In genomic region chr16:4235587-4235986, GRCm38 (mm10) we compare ENCODE assay signal across 23 mouse cellular contexts. TPM values are rescaled to one million over a fixed set of nuclear protein-coding genes. Genes with fewer than 3 reads are reported as not detected.
A peak's percentile ranks its signal among the peaks of the same experiment; 100 is the strongest.
DNase-seq lines count a peak whose midpoint lies in the region; ATAC-seq and TF ChIP-seq lines count a peak whose summit lies in the region.
"Had no signal": no experiment of that assay in that cellular context is flagged by ENCODE, and none has a peak within 500 bp of the region (broad histone marks: within the 10 kb centered on the region; RNA-seq: fewer than 3 reads in every experiment).

No protein-coding gene starts in this region.

- ATAC-seq in liver, embryonic 12.5 days = peak; percentile 63; the same call in 1 of the 2 replicates
- no peak for ATAC-seq in liver, postnatal 0 days
- 0 out of 2 replicates have a peak, but pooled peaks have one; percentile 34 for ATAC-seq in liver, embryonic 15.5 days (ENCODE audit: insufficient read depth)
- ATAC-seq: CD4-positive, CD25-positive, alpha-beta regulatory T cell, adult 4 months; forebrain, embryonic 15.5 days; hindbrain, embryonic 16.5 days had no signal

- H3K4me3 ChIP-seq in liver, embryonic 12.5 days = no peak overlapping the region
- H3K4me3 ChIP-seq in liver, postnatal 0 days (ENCODE audit: low read depth, low read length) = no peak overlapping the region
- no peak overlapping the region for H3K4me3 ChIP-seq in liver, embryonic 15.5 days (replicated peaks)
- no peak overlapping the region for H3K4me3 ChIP-seq in myocyte
- H3K4me3 ChIP-seq: embryonic facial prominence, embryonic 12.5 days; embryonic facial prominence, embryonic 15.5 days; forebrain, embryonic 15.5 days; heart, adult 2 months; hindbrain, embryonic 10.5 days; hindbrain, embryonic 13.5 days had no signal

- no peak overlapping the region for H3K27ac ChIP-seq in liver, embryonic 12.5 days
- no peak overlapping the region for H3K27ac ChIP-seq in liver, postnatal 0 days (ENCODE audit: low read depth)
- H3K27ac ChIP-seq in liver, embryonic 15.5 days (replicated peaks) = no peak overlapping the region
- H3K27ac ChIP-seq: embryonic facial prominence, embryonic 12.5 days; embryonic facial prominence, embryonic 15.5 days; forebrain, embryonic 15.5 days; heart, adult 2 months; hindbrain, embryonic 10.5 days; hindbrain, embryonic 13.5 days had no signal

- no peaks in the 10 kb centered on the region for H3K9me3 ChIP-seq in liver, embryonic 12.5 days (replicated peaks)
- no peaks in the 10 kb centered on the region for H3K9me3 ChIP-seq in liver, postnatal 0 days (ENCODE audit: low read length)
- no peaks in the 10 kb centered on the region for H3K9me3 ChIP-seq in liver, embryonic 15.5 days (replicated peaks)
- H3K9me3 ChIP-seq: embryonic facial prominence, embryonic 12.5 days; embryonic facial prominence, embryonic 15.5 days; forebrain, embryonic 15.5 days; hindbrain, embryonic 10.5 days; hindbrain, embryonic 13.5 days had no signal

- intact Hi-C loops in left cerebral cortex, postnatal 36 days (cut with DNase I) = no loop called here

- H3K27me3 ChIP-seq in liver, embryonic 12.5 days (replicated peaks) = no peaks in the 10 kb centered on the region
- no peaks in the 10 kb centered on the region for H3K27me3 ChIP-seq in liver, postnatal 0 days (ENCODE audit: insufficient read depth, low read length)
- H3K27me3 ChIP-seq in liver, embryonic 15.5 days = no peaks in the 10 kb centered on the region
- H3K27me3 ChIP-seq in myocyte (ENCODE audit: control insufficient read depth, insufficient read depth, insufficient read length) = no peaks in the 10 kb centered on the region
- H3K27me3 ChIP-seq: embryonic facial prominence, embryonic 12.5 days; embryonic facial prominence, embryonic 15.5 days; forebrain, embryonic 15.5 days; hindbrain, embryonic 13.5 days had no signal

- no peak overlapping the region for H3K9ac ChIP-seq in liver, embryonic 12.5 days
- H3K9ac ChIP-seq in liver, postnatal 0 days (replicated peaks) = no peak overlapping the region
- H3K9ac ChIP-seq in liver, embryonic 15.5 days = no peak overlapping the region
- H3K9ac ChIP-seq: embryonic facial prominence, embryonic 12.5 days; embryonic facial prominence, embryonic 15.5 days; forebrain, embryonic 15.5 days; hindbrain, embryonic 13.5 days had no signal

- no peaks in the 10 kb centered on the region for H3K79me2 ChIP-seq in myocyte (ENCODE audit: control insufficient read depth, insufficient read depth)

- H3K4me1 ChIP-seq in liver, embryonic 12.5 days = peaks cover 12% of the 10 kb centered on the region
- H3K4me1 ChIP-seq in liver, postnatal 0 days (ENCODE audit: insufficient read depth) = no peaks in the 10 kb centered on the region
- peaks cover 3% of the 10 kb centered on the region; the same call in 1 of the 2 replicates for H3K4me1 ChIP-seq in liver, embryonic 15.5 days (replicated peaks)
- H3K4me1 ChIP-seq: embryonic facial prominence, embryonic 12.5 days; embryonic facial prominence, embryonic 15.5 days; forebrain, embryonic 15.5 days; hindbrain, embryonic 10.5 days; hindbrain, embryonic 13.5 days had no signal

- H3ac ChIP-seq in myocyte (ENCODE audit: control insufficient read depth, insufficient read length) = no peak overlapping the region

- no peak overlapping the region for H3K4me2 ChIP-seq in liver, embryonic 12.5 days
- H3K4me2 ChIP-seq in liver, postnatal 0 days (ENCODE audit: low read depth, low read length) = no peak overlapping the region
- H3K4me2 ChIP-seq in liver, embryonic 15.5 days = no peak overlapping the region
- peak overlapping the region; percentile 48 for H3K4me2 ChIP-seq in myocyte (ENCODE audit: low read depth)
- H3K4me2 ChIP-seq: embryonic facial prominence, embryonic 12.5 days; embryonic facial prominence, embryonic 15.5 days; forebrain, embryonic 15.5 days; heart, embryonic 11.5 days; hindbrain, embryonic 13.5 days had no signal

- TF ChIP-seq POLR2A in myocyte (IDR thresholded peaks at IDR 0.05; ENCODE audit: insufficient read length, low read depth) = no peak

- TF ChIP-seq CTCF in liver, postnatal 0 days (IDR thresholded peaks at IDR 0.05; ENCODE audit: low read depth) = no peak

- no peak for TF ChIP-seq EP300 in liver, postnatal 0 days (IDR thresholded peaks at IDR 0.05; ENCODE audit: low read depth)

- no peaks in the 10 kb centered on the region for H3K36me3 ChIP-seq in liver, embryonic 12.5 days
- H3K36me3 ChIP-seq in liver, postnatal 0 days (replicated peaks; ENCODE audit: insufficient read depth, low read length) = no peaks in the 10 kb centered on the region
- H3K36me3 ChIP-seq in liver, embryonic 15.5 days (replicated peaks) = no peaks in the 10 kb centered on the region
- H3K36me3 ChIP-seq in myocyte (ENCODE audit: control insufficient read depth, insufficient read depth) = no peaks in the 10 kb centered on the region
- H3K36me3 ChIP-seq: embryonic facial prominence, embryonic 12.5 days; embryonic facial prominence, embryonic 15.5 days; forebrain, embryonic 15.5 days; hindbrain, embryonic 10.5 days; hindbrain, embryonic 13.5 days had no signal

- no peak for DNase-seq in liver, postnatal 0 days
- no peak for DNase-seq in frontal cortex, postnatal 36 days (ENCODE audit: low spot score in 2 of 2)
- DNase-seq in left cerebral cortex, postnatal 36 days (ENCODE audit: low spot score in 2 of 2) = no peak
- DNase-seq: adrenal gland, adult 2 months; adrenal gland, postnatal 14 days; cerebellum, adult 11 months; cerebellum, adult 2 months; cerebellum, adult 9-11 months; cerebellum, postnatal 25 days; gastrocnemius, postnatal 10 days; gastrocnemius, postnatal 36 days; heart, adult 2 months had no signal

TF ChIP-seq in myocyte, 11 proteins besides CTCF, POLR2A, EP300 and RAD21:
- TF ChIP-seq CEBPB (IDR thresholded peaks at IDR 0.05; ENCODE audit: insufficient read depth, poor library complexity, severe bottlenecking) (no peak), POLR2AphosphoS2 (IDR thresholded peaks at IDR 0.05; ENCODE audit: insufficient read length, low read depth) (no peak), TCF12 (IDR thresholded peaks at IDR 0.05; ENCODE audit: insufficient read depth, poor library complexity, severe bottlenecking) (no peak), MAX (IDR thresholded peaks at IDR 0.05; ENCODE audit: low read depth) (no peak), SRF (IDR thresholded peaks at IDR 0.05; ENCODE audit: control insufficient read depth, insufficient read length, low read depth) (no peak), MYOD1 (IDR thresholded peaks at IDR 0.05; ENCODE audit: control insufficient read depth in 1 of 3, insufficient read length in 2 of 3, low read depth in 2 of 3) (no peak), MYOG (IDR thresholded peaks at IDR 0.05; ENCODE audit: control insufficient read depth in 1 of 3, insufficient read depth in 1 of 3, insufficient read length in 2 of 3, low read depth in 2 of 3) (no peak)

RNA-seq across cellular contexts. Expression of gene Crebbp, which starts 21.8 kb away (rescaled TPM):
- polyA plus RNA-seq in liver, embryonic 12.5 days (2016; fragmentation: Nextera tagmentation; extraction: Ambion mirVana) = 11.6 and 12.1 TPM in 2 replicates
- polyA plus RNA-seq in liver, postnatal 0 days (2015; fragmentation: Nextera tagmentation; extraction: Ambion mirVana) = 8.7 and 8.9 TPM in 2 replicates
- 7.9 and 8.3 TPM in 2 replicates for polyA plus RNA-seq in liver, embryonic 15.5 days (2015; fragmentation: Nextera tagmentation; extraction: Ambion mirVana)
- polyA plus RNA-seq in myocyte (2012; fragmentation: generic; extraction: Trizol) = 7.1 TPM
- total RNA-seq in left cerebral cortex, postnatal 36 days (2021) = 10 to 100 TPM; 76.3 to 97.8 TPM
